Mouse (Mus musculus): ENCODE measurements around the gene Rtn3. TPM values are rescaled to one million over a fixed set of nuclear protein-coding genes. Genes with fewer than 3 reads are reported as not detected.
"Not testable (repeated sequence)": the region's sequence is repeated elsewhere in the genome, so short reads cannot be mapped to it uniquely, and the experiment has no call there.

Gene Rtn3
- 10 to 100 TPM; 42.0 to 53.0 TPM for polyA plus RNA-seq (2017; shearing (Covaris generic))

DNA sequence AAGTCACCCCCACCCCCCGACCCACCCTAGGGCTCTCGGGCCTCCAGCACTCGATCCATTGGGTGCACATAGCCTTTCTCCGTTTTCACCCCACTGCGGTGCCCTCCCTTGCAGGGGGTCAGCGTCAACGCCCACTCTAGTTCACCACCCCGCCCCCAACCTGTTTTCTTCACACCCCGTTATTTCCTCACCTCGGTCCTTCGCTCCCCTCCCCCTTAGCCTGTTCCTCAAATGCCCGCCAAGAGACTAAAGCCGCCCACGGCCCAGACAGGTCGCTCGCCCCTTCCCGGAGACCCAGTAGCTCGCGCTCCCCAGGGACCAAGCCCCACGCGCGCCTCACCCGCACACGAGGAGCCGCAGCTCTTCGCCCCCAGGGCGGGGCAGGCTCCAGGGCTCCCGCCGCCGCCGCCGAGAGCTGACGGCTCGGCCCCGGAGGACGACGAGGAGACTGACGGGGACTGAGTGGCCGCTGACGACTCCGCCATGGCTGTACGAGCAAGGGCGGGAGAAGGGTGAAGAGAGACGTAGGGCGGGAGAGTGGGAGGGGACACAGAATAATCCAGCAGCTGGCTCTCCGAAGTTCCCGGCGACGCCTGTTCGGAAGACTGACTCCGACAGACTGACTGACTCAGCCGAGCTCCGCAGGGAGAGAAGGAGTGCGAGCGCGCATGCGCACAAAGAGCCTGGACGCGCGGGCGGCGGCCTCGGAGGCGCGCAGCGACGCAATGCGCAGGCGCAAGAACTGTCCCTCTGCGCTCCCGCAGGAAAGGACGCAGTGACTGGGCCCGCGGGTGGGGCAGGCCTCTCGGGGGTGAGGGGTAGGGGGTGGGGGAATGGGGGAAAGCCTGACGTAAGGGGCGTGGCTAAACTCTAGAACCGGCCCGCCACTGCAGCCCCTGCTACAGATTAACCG lies at the start of gene Rtn3:
Gene Rtn3 (minus strand): TSS at position 683 of the 913 bp plus-strand sequence.
- ATAC-seq = peak; percentile 83

DNA sequence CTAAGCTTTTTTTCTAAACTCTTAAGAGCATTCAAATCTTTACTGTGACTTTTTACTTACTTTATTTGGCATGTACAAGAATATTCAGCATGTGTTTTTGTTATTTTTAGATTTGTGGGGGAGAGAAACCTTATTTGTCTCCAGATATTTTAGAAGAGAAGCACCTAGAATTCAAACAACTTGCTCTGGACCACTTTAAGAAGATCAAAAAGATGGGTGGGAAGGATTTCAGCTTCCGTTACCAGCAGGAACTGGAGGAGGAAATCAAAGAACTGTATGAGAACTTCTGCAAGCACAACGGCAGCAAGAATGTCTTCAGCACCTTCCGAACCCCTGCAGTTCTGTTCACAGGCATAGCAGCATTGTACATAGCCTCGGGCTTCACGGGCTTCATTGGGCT lies 48.8 kb upstream of the Rtn3 start:
- no peak for ATAC-seq

DNA sequence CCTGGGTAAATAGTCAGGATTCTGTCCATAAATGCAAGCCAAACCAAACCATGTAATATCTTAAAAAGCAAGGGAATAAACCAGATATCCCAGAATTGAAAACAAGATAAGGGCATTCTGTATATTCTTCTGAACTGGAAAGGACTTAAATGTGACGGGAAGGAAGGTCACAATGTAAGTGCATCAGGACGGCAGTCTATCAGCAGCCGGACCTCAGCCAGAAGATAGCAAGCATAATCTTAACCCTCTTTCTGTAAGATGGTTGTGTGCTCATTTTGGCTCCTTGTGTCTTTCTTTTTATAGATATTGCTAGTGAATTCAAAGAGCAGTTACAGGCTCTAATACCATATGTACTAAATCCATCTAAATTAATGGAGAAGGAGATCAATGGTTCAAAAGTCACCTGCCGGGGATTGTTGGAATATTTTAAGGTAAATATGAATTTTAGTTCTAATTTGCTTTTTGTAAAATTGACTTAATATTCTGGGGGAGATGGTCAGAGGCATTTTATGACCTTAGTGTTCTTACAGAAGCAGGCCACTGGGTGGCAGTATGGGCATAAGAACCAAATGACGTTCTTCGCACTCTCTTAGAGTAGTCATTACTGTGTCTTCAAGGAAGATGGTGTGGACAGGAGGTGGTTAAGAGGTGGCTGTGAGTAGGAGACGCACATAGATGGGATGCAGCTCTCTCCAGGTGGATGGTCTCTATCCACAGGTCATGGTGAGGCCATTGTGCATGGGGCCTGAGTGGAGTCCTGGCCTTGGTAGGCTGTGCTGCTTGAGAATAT lies 45.8 kb upstream of the Rtn3 start:
- ATAC-seq = no peak

GRCm38 (mm10) chr19:7524879-7525278 lies 41.8 kb upstream of the Rtn3 start:
- ATAC-seq = no peak

DNA sequence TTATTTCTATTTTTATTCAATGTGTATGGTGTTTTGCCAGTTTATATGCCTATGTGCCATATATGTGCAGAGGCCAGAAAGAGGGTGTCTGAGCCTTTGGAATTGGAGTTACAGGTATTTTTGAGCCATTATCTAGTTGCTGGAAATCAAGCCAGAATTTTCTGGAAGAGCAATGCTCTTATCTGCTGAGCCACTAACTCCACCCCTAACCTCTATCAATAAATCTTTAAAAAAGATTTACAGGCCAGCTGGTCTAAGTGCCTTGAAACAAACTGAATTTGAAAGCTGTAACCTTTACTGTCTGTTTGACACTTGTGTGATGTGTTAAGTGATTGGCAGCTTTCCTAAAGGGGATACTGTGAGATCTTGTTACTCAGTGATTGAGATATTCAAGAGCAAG lies 40.7 kb upstream of the Rtn3 start:
- no peak for ATAC-seq

DNA sequence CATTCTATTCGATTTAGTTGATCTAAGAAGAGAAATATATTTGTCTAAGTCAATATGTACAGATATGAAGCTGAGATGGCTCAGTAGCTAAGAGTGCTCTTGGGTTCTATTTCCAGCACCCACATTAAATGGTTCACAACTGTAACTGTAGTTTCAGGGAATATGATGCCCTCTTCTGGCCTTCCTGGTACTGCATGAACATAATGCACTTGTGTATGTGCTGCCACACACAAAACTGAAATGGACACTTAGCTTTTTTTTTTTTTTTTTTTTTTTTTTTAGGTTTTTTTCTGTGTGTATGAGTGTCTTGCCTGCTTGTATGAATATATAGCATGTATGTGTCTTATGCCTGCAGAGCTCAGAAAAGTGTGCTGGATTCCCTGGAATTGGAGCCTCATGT lies 40.2 kb upstream of the Rtn3 start:
- no peak for ATAC-seq

DNA sequence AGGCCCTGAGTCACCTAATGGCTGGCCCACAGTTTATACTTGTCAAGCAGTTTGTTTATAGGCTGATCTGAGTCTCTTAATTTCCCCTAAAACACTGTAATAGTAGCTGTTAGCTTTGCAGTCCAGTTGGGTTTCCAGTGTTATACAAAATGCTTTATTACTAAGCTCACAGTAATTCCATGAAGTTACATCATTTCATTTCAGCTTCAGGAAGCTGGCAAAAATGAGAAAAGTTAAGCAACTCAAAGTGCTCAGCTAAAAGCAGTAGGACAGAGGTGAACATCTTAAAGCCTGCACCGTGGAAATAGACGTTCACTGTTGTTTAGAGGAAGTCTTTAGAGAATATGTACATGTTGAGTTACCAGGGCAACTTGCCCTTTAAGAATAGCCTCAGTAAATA lies 39.8 kb upstream of the Rtn3 start:
- ATAC-seq = no peak

DNA sequence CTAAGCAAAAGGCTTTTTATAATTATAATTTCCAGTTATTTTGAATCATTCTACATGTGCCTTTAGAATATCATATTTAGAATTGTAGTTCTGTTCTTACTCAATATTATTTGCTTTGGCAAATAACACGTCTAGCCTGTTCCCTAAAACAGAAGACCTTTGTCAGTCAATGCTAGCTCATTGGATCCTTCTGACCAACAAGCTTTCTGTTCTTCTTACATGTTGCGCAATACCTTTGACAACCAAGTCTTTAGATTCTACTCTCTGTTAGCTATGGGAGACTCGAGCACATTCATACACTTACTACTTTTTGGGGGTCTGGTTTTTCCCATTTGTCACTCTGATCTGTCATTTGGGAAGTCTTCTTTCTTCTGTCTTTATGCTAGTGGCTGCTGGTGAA lies 38.5 kb upstream of the Rtn3 start:
- no peak for ATAC-seq

GRCm38 (mm10) chr19:7516437-7516836 lies 33.4 kb upstream of the Rtn3 start:
- ATAC-seq = no peak

GRCm38 (mm10) chr19:7508026-7508425 lies 24.9 kb upstream of the Rtn3 start:
- ATAC-seq = no peak

DNA sequence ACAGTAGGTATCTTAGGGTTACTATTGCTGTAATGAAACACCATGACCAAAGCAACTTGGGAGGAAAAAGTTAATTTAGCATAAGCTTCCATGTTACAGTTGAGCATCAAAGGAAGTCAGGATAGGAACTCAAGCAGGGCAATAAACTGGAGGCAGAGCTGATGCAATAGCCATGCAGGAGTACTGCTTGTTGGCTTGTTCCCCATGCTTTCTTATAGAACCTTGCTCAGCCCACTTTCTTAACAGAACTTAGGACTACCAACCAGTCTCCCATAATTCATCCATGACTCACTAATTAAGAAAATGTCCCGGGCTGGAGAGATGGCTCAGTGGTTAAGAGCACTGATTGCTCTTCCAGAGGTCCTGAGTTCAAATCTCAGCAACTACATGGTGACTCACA lies 23.2 kb upstream of the Rtn3 start:
- no peak for ATAC-seq

DNA sequence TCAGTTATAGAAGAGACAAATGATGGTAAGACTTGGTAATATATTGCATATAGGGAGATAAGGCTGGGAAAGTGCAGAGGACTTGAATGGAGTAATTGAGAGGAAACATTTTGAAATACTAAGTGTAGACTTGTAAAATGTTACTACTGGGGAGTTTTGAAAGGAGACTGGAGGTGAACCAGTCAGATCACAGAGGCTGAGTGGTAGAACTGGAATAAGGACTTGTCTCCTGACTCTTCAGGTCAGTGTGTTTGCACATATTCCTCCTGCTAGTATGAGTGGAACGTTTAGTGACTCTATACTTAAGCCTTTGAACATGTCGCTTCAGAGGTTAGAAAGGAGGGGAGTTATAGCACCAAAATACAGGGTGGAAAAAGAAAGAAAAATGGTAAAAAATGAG lies 19.4 kb upstream of the Rtn3 start:
- no peak for ATAC-seq

GRCm38 (mm10) chr19:7500701-7501100 lies 17.6 kb upstream of the Rtn3 start:
- no peak for ATAC-seq

DNA sequence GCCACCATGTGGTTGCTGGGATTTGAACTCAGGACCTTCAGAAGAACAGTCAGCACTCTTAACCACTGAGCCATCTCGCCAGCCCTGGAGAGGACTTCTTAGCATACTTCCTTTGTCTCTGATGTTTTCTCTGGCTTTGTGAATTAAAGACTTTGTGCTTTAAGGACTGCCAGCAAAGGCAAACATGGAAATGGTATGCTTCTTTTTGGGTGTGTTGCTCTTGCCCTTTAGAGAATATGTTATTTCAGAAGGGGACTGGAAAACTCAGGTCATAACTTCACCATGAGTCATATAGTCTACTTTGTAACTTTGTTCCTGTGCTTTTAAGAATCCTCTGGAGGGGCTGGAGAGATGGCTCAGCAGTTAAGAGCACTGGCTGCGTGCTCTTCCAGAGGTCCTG lies 15.7 kb upstream of the Rtn3 start:
- no peak for ATAC-seq

DNA sequence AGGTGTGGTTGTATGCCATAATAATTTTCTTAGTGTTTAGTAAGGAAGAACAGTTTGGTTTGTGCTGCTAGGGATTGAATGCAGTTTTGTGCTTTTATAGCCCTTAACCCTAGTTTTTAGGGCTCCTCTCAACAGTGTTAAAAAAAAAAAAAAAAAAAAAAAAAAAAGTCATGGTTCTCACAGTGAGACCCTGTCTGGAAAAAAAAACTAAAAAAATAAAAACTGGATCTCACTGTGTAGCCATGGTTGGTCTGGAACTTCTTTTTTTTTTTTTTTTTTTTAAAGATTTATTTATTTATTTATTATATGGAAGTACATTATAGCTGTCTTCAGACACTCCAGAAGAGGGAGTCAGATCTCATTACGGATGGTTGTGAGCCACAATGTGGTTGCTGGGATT lies 13.0 kb upstream of the Rtn3 start:
- not testable (repeated sequence) for ATAC-seq

- ATAC-seq = no peak
Observed at GRCm38 (mm10) chr19:7495221-7496038, 12.3 kb upstream of the Rtn3 start.

- ATAC-seq = peak; percentile 88
Observed at GRCm38 (mm10) chr19:7494187-7495015, 11.3 kb upstream of the Rtn3 start.

GRCm38 (mm10) chr19:7493352-7494186 lies 10.5 kb upstream of the Rtn3 start, which contains the start of gene Atl3:
TSS of gene Atl3 (plus strand) at chr19:7494040.
- peak; percentile 13 for ATAC-seq

DNA sequence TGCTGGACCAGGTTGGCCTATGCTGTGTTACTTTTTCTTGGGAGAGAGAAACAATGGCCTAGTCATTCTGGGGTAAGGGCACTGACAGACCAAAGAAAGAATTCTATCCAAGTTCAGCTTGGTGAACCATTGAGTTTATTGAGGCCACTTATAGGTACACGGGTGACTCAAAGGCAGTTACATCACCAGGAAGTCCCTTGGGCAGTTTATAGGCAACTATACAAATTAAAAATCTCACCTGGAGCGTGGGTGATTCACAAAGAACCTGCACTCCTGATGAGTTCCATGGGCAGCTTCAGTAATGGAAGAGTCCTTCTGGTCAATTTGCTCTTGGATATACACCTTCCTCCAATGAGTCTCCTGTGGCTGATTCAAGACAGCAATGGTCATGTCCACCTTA lies 9.6 kb upstream of the Rtn3 start:
- ATAC-seq = no peak

GRCm38 (mm10) chr19:7491960-7492359 lies 8.9 kb upstream of the Rtn3 start:
- ATAC-seq = no peak

DNA sequence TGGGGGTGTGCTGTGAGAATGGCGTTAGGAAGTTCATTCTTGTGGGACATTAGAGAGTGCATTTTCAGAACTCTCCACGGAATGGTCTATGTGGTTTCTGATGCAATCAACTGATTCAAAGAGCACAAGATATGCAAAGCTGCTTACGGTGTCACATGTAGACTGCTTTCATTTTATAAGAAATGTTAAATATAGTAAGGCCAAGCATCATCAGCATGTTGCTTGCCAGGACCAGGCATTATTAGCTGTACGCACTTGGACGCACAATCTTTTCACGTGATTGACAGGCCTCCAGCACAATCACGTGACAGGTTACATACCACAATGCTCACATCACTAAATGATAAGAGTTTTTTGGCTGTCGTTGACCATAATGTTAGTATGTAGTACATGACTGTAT lies 4.6 kb upstream of the Rtn3 start:
- no peak for ATAC-seq

All from activated CD4-positive, CD25-positive, alpha-beta regulatory T cell, adult 4 months (primary cell).